Mouse (Mus musculus): ENCODE measurements around the gene Golga7b.

GRCm38 (mm10) chr19:42214601-42215000, 32.8 kb upstream of the Golga7b start:
- no peak for TF ChIP-seq CTCF (IDR thresholded peaks at IDR 0.05; ENCODE audit: low read depth, low read length)
- no peak for TF ChIP-seq POLR2A (IDR thresholded peaks at IDR 0.05; ENCODE audit: borderline replicate concordance, low read depth, low read length)
